Mouse (Mus musculus): ENCODE measurements at regions not wholly inside any gene's neighbourhood (a gene's known extent, or its start where the extent isn't known, plus 50 kb on each side); places are given as distances from the start of the nearest gene placed in this dataset.
A peak's percentile ranks its signal among the peaks of the same experiment; 100 is the strongest.

DNA sequence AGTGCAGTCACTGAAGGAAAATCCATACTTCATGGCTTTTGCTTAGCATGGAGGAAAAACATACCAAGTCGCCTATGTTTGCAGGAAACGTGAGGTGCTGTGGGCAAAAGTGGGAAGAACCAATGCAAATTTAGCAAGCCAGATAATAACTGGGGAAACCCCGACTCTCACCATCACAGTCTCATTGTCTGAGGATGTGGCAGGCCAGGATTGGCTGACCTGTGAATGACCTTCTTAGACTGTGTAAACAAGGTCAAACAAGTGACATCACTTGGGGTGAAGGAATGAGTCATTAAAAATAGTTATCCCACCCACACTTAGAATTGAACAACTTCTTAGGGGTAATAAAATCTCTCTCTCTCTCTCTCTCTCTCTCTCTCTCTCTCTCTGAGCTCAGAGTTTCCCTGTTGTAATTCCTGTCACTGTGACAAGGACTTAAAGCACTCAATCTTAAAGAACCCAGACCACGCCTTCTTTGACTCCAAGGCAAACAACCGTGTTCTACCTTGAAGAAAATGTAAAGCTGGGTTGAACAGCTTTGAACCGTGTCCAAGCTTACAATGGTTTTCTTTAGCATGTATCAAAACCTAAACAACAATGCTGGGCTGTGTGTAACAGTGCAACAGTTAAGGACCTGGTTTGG, 142.0 kb downstream of the Sp3 start:
- Histone ChIP-seq H3K4me1 (ENCODE audit: control insufficient read depth, insufficient read depth, low read length) (peaks cover 3% of the 10 kb centered on the region; the same call in 1 of the 2 replicates), H3K4me3 (ENCODE audit: insufficient read depth, low read length) (no peak overlapping the region), H3K27ac (ENCODE audit: insufficient read depth, low read length) (no peak overlapping the region)
- TF ChIP-seq POLR2A (IDR thresholded peaks at IDR 0.05; ENCODE audit: low read depth, low read length) (no peak), CTCF (IDR thresholded peaks at IDR 0.05; ENCODE audit: borderline replicate concordance, insufficient read depth, low read length) (no peak)

- no peak overlapping the region for H3K27ac ChIP-seq (ENCODE audit: insufficient read depth, low read length)
- no peak overlapping the region for H3K4me3 ChIP-seq (ENCODE audit: insufficient read depth, low read length)
- no peak for TF ChIP-seq CTCF (IDR thresholded peaks at IDR 0.05; ENCODE audit: borderline replicate concordance, insufficient read depth, low read length)
- no peak for TF ChIP-seq POLR2A (IDR thresholded peaks at IDR 0.05; ENCODE audit: low read depth, low read length)
- peaks cover 3% of the 10 kb centered on the region; the same call in 1 of the 2 replicates for H3K4me1 ChIP-seq (ENCODE audit: control insufficient read depth, insufficient read depth, low read length)
Observed at GRCm38 (mm10) chr2:72839673-72840072, 140.6 kb downstream of the Sp3 start.

GRCm38 (mm10) chr2:72841367-72841766, 138.9 kb downstream of the Sp3 start:
- Histone ChIP-seq H3K4me3 (ENCODE audit: insufficient read depth, low read length) (no peak overlapping the region), H3K27ac (ENCODE audit: insufficient read depth, low read length) (no peak overlapping the region), H3K4me1 (ENCODE audit: control insufficient read depth, insufficient read depth, low read length) (peaks cover 3% of the 10 kb centered on the region; the same call in 1 of the 2 replicates)
- no peak for TF ChIP-seq POLR2A (IDR thresholded peaks at IDR 0.05; ENCODE audit: low read depth, low read length)

GRCm38 (mm10) chr2:72843610-72844009, 136.6 kb downstream of the Sp3 start:
- no peak for TF ChIP-seq CTCF (IDR thresholded peaks at IDR 0.05; ENCODE audit: borderline replicate concordance, insufficient read depth, low read length)
- no peak for TF ChIP-seq POLR2A (IDR thresholded peaks at IDR 0.05; ENCODE audit: low read depth, low read length)
- H3K4me1 ChIP-seq (ENCODE audit: control insufficient read depth, insufficient read depth, low read length), result peaks cover under 1% of the 10 kb centered on the region; the same call in 1 of the 2 replicates
- no peak overlapping the region for H3K4me3 ChIP-seq (ENCODE audit: insufficient read depth, low read length)
- H3K27ac ChIP-seq (ENCODE audit: insufficient read depth, low read length), result no peak overlapping the region

GRCm38 (mm10) chr2:72849441-72850192, 130.6 kb downstream of the Sp3 start:
- TF ChIP-seq CTCF (IDR thresholded peaks at IDR 0.05; ENCODE audit: borderline replicate concordance, insufficient read depth, low read length) (no peak), POLR2A (IDR thresholded peaks at IDR 0.05; ENCODE audit: low read depth, low read length) (no peak)
- H3K27ac ChIP-seq (ENCODE audit: insufficient read depth, low read length), result peak overlapping the region; percentile 66
- H3K4me1 ChIP-seq (ENCODE audit: control insufficient read depth, insufficient read depth, low read length), result no peaks in the 10 kb centered on the region; the same call in none of the 2 replicates
- no peak overlapping the region; the same call in 1 of the 2 replicates for H3K4me3 ChIP-seq (ENCODE audit: insufficient read depth, low read length)

GRCm38 (mm10) chr2:72852509-72852908, 127.7 kb downstream of the Sp3 start:
- Histone ChIP-seq H3K27ac (ENCODE audit: insufficient read depth, low read length) (no peak overlapping the region), H3K4me1 (ENCODE audit: control insufficient read depth, insufficient read depth, low read length) (peaks cover 3% of the 10 kb centered on the region), H3K4me3 (ENCODE audit: insufficient read depth, low read length) (no peak overlapping the region)
- TF ChIP-seq CTCF (IDR thresholded peaks at IDR 0.05; ENCODE audit: borderline replicate concordance, insufficient read depth, low read length) (no peak), POLR2A (IDR thresholded peaks at IDR 0.05; ENCODE audit: low read depth, low read length) (no peak)

GRCm38 (mm10) chr2:72855276-72855970, 124.8 kb downstream of the Sp3 start:
- TF ChIP-seq CTCF (IDR thresholded peaks at IDR 0.05; ENCODE audit: borderline replicate concordance, insufficient read depth, low read length) (no peak), POLR2A (IDR thresholded peaks at IDR 0.05; ENCODE audit: low read depth, low read length) (no peak)
- Histone ChIP-seq H3K4me1 (ENCODE audit: control insufficient read depth, insufficient read depth, low read length) (peaks cover 3% of the 10 kb centered on the region; the same call in 1 of the 2 replicates), H3K4me3 (ENCODE audit: insufficient read depth, low read length) (no peak overlapping the region), H3K27ac (ENCODE audit: insufficient read depth, low read length) (peak overlapping the region; percentile 44; the same call in 1 of the 2 replicates)

DNA sequence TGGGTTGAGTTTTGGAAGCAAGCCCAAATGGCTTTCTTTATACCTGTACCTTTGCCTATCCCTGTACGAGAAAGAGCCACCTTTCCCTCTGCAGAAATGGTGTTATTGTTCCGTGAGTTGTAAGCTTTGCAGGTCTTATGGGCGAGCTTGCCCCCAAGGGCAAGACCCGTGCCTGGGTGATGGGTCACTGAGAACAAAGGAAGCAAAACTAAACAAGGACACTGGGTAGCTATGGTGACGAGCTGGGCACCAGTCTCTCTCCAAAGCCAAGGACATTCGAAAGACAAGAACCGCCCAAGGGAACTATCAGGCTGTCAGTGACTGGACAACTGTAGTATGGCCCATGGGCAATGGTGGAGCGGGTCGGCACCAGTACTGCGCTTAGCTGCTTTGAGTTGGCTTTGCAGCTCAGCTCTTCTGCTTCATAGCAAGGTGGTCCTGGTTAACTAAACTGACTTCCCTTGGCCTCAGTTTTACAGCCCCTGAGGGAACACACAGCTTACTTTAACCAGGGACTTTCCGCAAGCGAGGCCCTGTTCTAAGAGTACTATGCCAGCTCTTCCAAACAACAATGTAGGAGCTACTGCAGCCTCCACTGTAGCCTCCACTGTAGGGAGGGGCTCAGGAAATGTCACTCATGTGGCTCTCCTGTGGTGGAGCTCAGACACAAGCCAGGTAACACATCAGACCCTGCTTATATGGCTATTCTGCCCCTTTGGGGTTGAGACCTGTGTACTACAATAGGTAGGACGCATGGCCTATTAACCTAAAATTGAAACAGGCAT, 124.1 kb downstream of the Sp3 start:
- no peak for TF ChIP-seq POLR2A (IDR thresholded peaks at IDR 0.05; ENCODE audit: low read depth, low read length)
- TF ChIP-seq CTCF (IDR thresholded peaks at IDR 0.05; ENCODE audit: borderline replicate concordance, insufficient read depth, low read length), result no peak
- Histone ChIP-seq H3K4me1 (ENCODE audit: control insufficient read depth, insufficient read depth, low read length) (0 out of 2 replicates have a peak, but pooled peaks cover 3% of the 10 kb centered on the region), H3K27ac (ENCODE audit: insufficient read depth, low read length) (no peak overlapping the region; the same call in 1 of the 2 replicates), H3K4me3 (ENCODE audit: insufficient read depth, low read length) (no peak overlapping the region)

DNA sequence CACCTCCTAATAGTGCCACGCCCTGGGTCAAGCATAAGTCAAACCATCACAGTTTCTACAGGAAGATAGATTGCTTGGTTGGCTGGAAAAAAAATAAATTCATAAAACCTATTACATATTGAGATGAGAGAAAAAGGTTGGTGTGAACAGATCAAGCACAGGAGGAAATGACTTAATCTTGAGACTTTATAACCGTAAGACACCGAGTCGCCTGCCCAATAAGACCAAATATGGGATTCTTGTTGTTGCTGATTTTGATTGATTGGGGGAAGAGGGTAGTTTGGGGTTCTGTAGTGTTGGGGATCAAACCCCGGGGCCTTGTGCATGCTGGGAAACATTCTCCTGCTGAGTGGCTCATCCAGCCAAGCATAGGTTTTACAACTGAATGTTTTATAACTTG, 122.9 kb downstream of the Sp3 start:
- H3K4me3 ChIP-seq (ENCODE audit: insufficient read depth, low read length), result no peak overlapping the region
- no peak overlapping the region for H3K27ac ChIP-seq (ENCODE audit: insufficient read depth, low read length)
- TF ChIP-seq CTCF (IDR thresholded peaks at IDR 0.05; ENCODE audit: borderline replicate concordance, insufficient read depth, low read length) (no peak), POLR2A (IDR thresholded peaks at IDR 0.05; ENCODE audit: low read depth, low read length) (no peak)
- H3K4me1 ChIP-seq (ENCODE audit: control insufficient read depth, insufficient read depth, low read length), result 0 out of 2 replicates have a peak, but pooled peaks cover 3% of the 10 kb centered on the region

Data from embryonic fibroblast, embryonic 13.5 days (primary cell).